Mouse (Mus musculus) olfactory bulb, adult 2 months (tissue): ENCODE data around the gene Eaf2.

Experiments
- CTCF ChIP-seq: fragments of 200-500 bp; IDR thresholded peaks from 2 replicates; pipeline ENCODE4 v1.5.1; 2012; ENCODE audit warnings: low read depth, mild to moderate bottlenecking, low read length, moderate library complexity; ENCODE audit not compliant: insufficient read depth
- POLR2A ChIP-seq: fragments of 200-500 bp; IDR thresholded peaks from 2 replicates; pipeline ENCODE4 v1.6.1; 2012; ENCODE audit warnings: mild to moderate bottlenecking, low read depth, low read length, moderate library complexity; ENCODE audit not compliant: insufficient read depth

DNA sequence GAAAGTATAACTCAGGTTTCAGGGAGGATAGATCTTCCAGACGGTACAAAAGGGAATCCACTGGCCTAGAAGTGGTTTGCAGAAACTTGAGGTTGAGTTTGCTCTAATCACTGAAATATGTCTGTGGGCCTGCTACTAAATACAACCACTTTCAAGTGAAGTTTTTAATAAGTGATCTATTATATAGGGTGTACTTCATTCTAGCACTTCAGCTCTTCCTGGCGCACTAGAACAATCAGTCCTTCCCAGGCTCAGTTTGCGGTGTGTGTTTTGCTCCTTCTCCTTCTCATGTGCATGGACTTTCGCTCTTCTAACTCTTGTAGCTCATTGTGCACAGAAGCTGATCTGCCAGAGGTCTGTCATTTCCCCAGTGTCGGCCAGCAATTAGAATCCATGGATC, 101.8 kb downstream of the Eaf2 start:
- TF ChIP-seq CTCF, result no peak
- TF ChIP-seq POLR2A, result no peak
